Mouse (Mus musculus): ENCODE data around the gene Chad.

GRCm38 (mm10) chr11:94543344-94543743 is 21.5 kb upstream of the Chad start:
- TF ChIP-seq CTCF (conservative IDR thresholded peaks at IDR 0.05; ENCODE audit: low read length) = no peak
- no peak for TF ChIP-seq NANOG (IDR thresholded peaks at IDR 0.05; ENCODE audit: borderline replicate concordance, low read length)

All from E14TG2a.4 (cell line).